Mouse (Mus musculus): ENCODE results near the gene Sec14l5. TPM values are rescaled to one million over a fixed set of nuclear protein-coding genes. Genes with fewer than 3 reads are reported as not detected.

The Sec14l5 gene
- polyA plus RNA-seq, 1 experiment from 2014 or later, result 0.04 TPM

Small RNAs within 50 kb of the gene (microRNA-seq; reads per million reads assigned to microRNA genes)
- gene Gm23689 (not detected), gene Gm26095 (not detected), gene Mir6364 (not detected)

Other genes with a start within 250 kb of the Sec14l5 start
- 47.8 and 49.1 TPM in 2 replicates for gene Nudt16l1, start 208.3 kb upstream of the Sec14l5 start, polyA plus RNA-seq (2015; fragmentation: Nextera tagmentation; extraction: Ambion mirVana)
- 16.5 and 16.7 TPM in 2 replicates for gene Anks3, start 182.9 kb upstream of the Sec14l5 start, polyA plus RNA-seq (2015; fragmentation: Nextera tagmentation; extraction: Ambion mirVana)
- not detected in 2 replicates for gene Sept12, start 149.3 kb upstream of the Sec14l5 start, polyA plus RNA-seq (2015; fragmentation: Nextera tagmentation; extraction: Ambion mirVana)
- gene Smim22, start 139.8 kb upstream of the Sec14l5 start, polyA plus RNA-seq (2015; fragmentation: Nextera tagmentation; extraction: Ambion mirVana), result 9.0 and 9.4 TPM in 2 replicates
- gene Rogdi, start 133.6 kb upstream of the Sec14l5 start, polyA plus RNA-seq (2015; fragmentation: Nextera tagmentation; extraction: Ambion mirVana), result 72.5 and 83.9 TPM in 2 replicates
- gene Glyr1, start 97.2 kb upstream of the Sec14l5 start, polyA plus RNA-seq (2015; fragmentation: Nextera tagmentation; extraction: Ambion mirVana), result 41.9 and 45.1 TPM in 2 replicates
- 6.9 and 7.6 TPM in 2 replicates for gene Ubn1, start 97.1 kb upstream of the Sec14l5 start, polyA plus RNA-seq (2015; fragmentation: Nextera tagmentation; extraction: Ambion mirVana)
- 0.53 and 0.65 TPM in 2 replicates for gene Ppl, start 14.7 kb upstream of the Sec14l5 start, polyA plus RNA-seq (2015; fragmentation: Nextera tagmentation; extraction: Ambion mirVana)
- 11.7 and 12.2 TPM in 2 replicates for gene Nagpa, start 56.9 kb downstream of the Sec14l5 start, polyA plus RNA-seq (2015; fragmentation: Nextera tagmentation; extraction: Ambion mirVana)
- 0.81 and 0.93 TPM in 2 replicates for gene AU021092, start 75.2 kb downstream of the Sec14l5 start, polyA plus RNA-seq (2015; fragmentation: Nextera tagmentation; extraction: Ambion mirVana)
- 11.2 and 11.8 TPM in 2 replicates for gene Alg1, start 86.5 kb downstream of the Sec14l5 start, polyA plus RNA-seq (2015; fragmentation: Nextera tagmentation; extraction: Ambion mirVana)
- gene Eef2kmt, start 108.9 kb downstream of the Sec14l5 start, polyA plus RNA-seq (2015; fragmentation: Nextera tagmentation; extraction: Ambion mirVana), result 8.2 and 8.5 TPM in 2 replicates